8 mouse cellular contexts compared by ENCODE assay signal in genomic region chr13:44729424-44729971, GRCm38 (mm10). TPM values are rescaled to one million over a fixed set of nuclear protein-coding genes. Genes with fewer than 3 reads are reported as not detected.
DNase-seq lines count a peak whose midpoint lies in the region; ATAC-seq and TF ChIP-seq lines count a peak whose summit lies in the region.

Jarid2 (plus strand) TSS chr13:44729474.

- peaks cover 22% of the 10 kb centered on the region for H3K79me2 ChIP-seq in MEL (ENCODE audit: control insufficient read depth, insufficient read depth, low read length, poor library complexity)

- no peak for TF ChIP-seq EP300 in MEL (IDR thresholded peaks at IDR 0.05; ENCODE audit: low read depth in 1 of 2, low read length in 2 of 2)

- TF ChIP-seq RAD21 in MEL (IDR thresholded peaks at IDR 0.05; ENCODE audit: low read depth, low read length) = no peak

- no peaks in the 10 kb centered on the region for H3K9me3 ChIP-seq in MEL (replicated peaks; ENCODE audit: insufficient read depth, low read length)
- no peaks in the 10 kb centered on the region for H3K9me3 ChIP-seq in forebrain, embryonic 15.5 days

- H3K27me3 ChIP-seq in MEL (ENCODE audit: control insufficient read depth in 1 of 2, insufficient read depth in 2 of 2, low read length in 2 of 2) = no peaks in the 10 kb centered on the region
- H3K27me3 ChIP-seq in forebrain, embryonic 15.5 days = no peaks in the 10 kb centered on the region

- no peak for TF ChIP-seq POLR2A in MEL (IDR thresholded peaks at IDR 0.05; ENCODE audit: control insufficient read depth in 1 of 2, insufficient read depth in 1 of 2, low read depth in 1 of 2, low read length in 2 of 2, poor library complexity in 1 of 2)

- no peak for TF ChIP-seq CTCF in MEL (IDR thresholded peaks at IDR 0.05 in 2 of 3, conservative IDR thresholded peaks at IDR 0.05 in 1 of 3; ENCODE audit: control insufficient read depth in 1 of 3, insufficient read depth in 1 of 3, low read depth in 2 of 3, low read length in 3 of 3, poor library complexity in 1 of 3, severe bottlenecking in 1 of 3)

- H3K36me3 ChIP-seq in MEL (ENCODE audit: control insufficient read depth in 1 of 2, insufficient read depth in 2 of 2, low read length in 2 of 2) = peaks cover 0 to 2% of the 10 kb centered on the region in 2 experiments; a peak in 1 of 4 replicates
- no peaks in the 10 kb centered on the region for H3K36me3 ChIP-seq in forebrain, embryonic 15.5 days

- DNase-seq in MEL (ENCODE audit: low read depth, low spot score) = peak; percentile 72
- peak; percentile 31 for DNase-seq in c-Kit-positive CD71-positive TER-119-negative erythroid progenitor cells, embryonic 14.5 days (ENCODE audit: low read depth)
- peak; percentile 15 for DNase-seq in layer of hippocampus, adult 9-11 months
- DNase-seq in lung, postnatal 10 days = peak; percentile 47
- peak; percentile 53 for DNase-seq in ovary, postnatal 36 days (ENCODE audit: low spot score)
- peak; percentile 37 to 60 for DNase-seq in urinary bladder, postnatal 4 days (ENCODE audit: low spot score in 2 of 2)

- peak within 1 kb of the TSS; percentile 96 for H3K9ac ChIP-seq in MEL (ENCODE audit: control insufficient read depth, low read depth, low read length, poor library complexity, severe bottlenecking)
- H3K9ac ChIP-seq in forebrain, embryonic 15.5 days (replicated peaks) = peak within 1 kb of the TSS; percentile 68

- peak within 1 kb of the TSS; percentile 64 for H3K4me2 ChIP-seq in forebrain, embryonic 15.5 days (replicated peaks)

- WGBS in forebrain, embryonic 15.5 days = 3% methylated on average over 31 of the region's 31 CpGs

- peak within 1 kb of the TSS; percentile 72 for H3K27ac ChIP-seq in MEL (ENCODE audit: control insufficient read depth, low read depth, low read length)
- H3K27ac ChIP-seq in forebrain, embryonic 15.5 days (replicated peaks) = peak within 1 kb of the TSS; percentile 99

- peak within 1 kb of the TSS; percentile 85 to 92 for H3K4me3 ChIP-seq in MEL (ENCODE audit: control insufficient read depth in 1 of 2, insufficient read depth in 1 of 2, low read depth in 2 of 2, low read length in 2 of 2)
- H3K4me3 ChIP-seq in forebrain, embryonic 15.5 days = peak within 1 kb of the TSS; percentile 83

- H3K4me1 ChIP-seq in MEL (ENCODE audit: control insufficient read depth in 1 of 2, insufficient read depth in 2 of 2, low read length in 2 of 2) = 0 out of 4 replicates have a peak, but pooled peaks cover 0 to 3% of the 10 kb centered on the region in 2 experiments
- peaks cover 21% of the 10 kb centered on the region for H3K4me1 ChIP-seq in forebrain, embryonic 15.5 days

- ATAC-seq in forebrain, embryonic 15.5 days (replicated peaks) = no peak
- no peak; a peak in 1 of 4 replicates for ATAC-seq in hematopoietic stem cell, adult 5-6 weeks (replicated peaks in 1 of 2; ENCODE audit: insufficient read depth in 1 of 2, low FRiP score in 2 of 2, low TSS enrichment in 1 of 2, low read depth in 1 of 2, poor library complexity in 2 of 2, severe bottlenecking in 2 of 2)

TF ChIP-seq in MEL, 35 proteins besides CTCF, POLR2A, EP300 and RAD21:
- TF ChIP-seq CHD2 (IDR thresholded peaks at IDR 0.05; ENCODE audit: low read length) (no peak), ELF1 (IDR thresholded peaks at IDR 0.05; ENCODE audit: low read depth, low read length) (0 out of 2 replicates have a peak, but pooled peaks have one; percentile 16), MXI1 (IDR thresholded peaks at IDR 0.05; ENCODE audit: low read depth, low read length) (peak; percentile 52; the same call in 1 of the 2 replicates), SIN3A (IDR thresholded peaks at IDR 0.05; ENCODE audit: low read length) (0 out of 2 replicates have a peak, but pooled peaks have one; percentile 19)

RNA-seq across cellular contexts. Expression of gene Jarid2, which starts in this region (rescaled TPM):
- total RNA-seq in MEL (2012; rRNA removed) = 5.4 and 6.7 TPM in 2 replicates
- 10 to 100 TPM; 21.2 to 76.5 TPM for polyA plus RNA-seq in MEL (2012; ENCODE audit: insufficient read depth in 1 of 2, insufficient read length in 2 of 2, low read depth in 1 of 2, low replicate concordance in 2 of 2, missing spikeins in 1 of 2)
- 34.2 and 36.8 TPM in 2 replicates for polyA plus RNA-seq in forebrain, embryonic 15.5 days (2015; fragmentation: Nextera tagmentation; extraction: Ambion mirVana)
- total RNA-seq in hematopoietic stem cell, adult 5-6 weeks (2017) = 52.8 and 57.8 TPM in 2 replicates

Comparison
In these comparisons a context has a peak if more than half of its experiments do, and no peak if none do; other contexts are left out.
1. DNase-seq: peak in every context shown above with its lines; median percentile 72 in MEL; 53 in ovary, postnatal 36 days; 48 in urinary bladder, postnatal 4 days; 47 in lung, postnatal 10 days; 31 in c-Kit-positive CD71-positive TER-119-negative erythroid progenitor cells, embryonic 14.5 days; 15 in layer of hippocampus, adult 9-11 months.